Mouse (Mus musculus) cerebellum, adult 11 months (tissue): Measurements from ENCODE around the gene Cd55b.
A peak's percentile ranks its signal among the peaks of the same experiment; 100 is the strongest.
"Not testable (repeated sequence)": the region's sequence is repeated elsewhere in the genome, so short reads cannot be mapped to it uniquely, and the experiment has no call there.

Experiments used
- DNase-seq: peaks from one replicate; pipeline ENCODE4 v3.0.0; 2022

Cd55b gene

DNA sequence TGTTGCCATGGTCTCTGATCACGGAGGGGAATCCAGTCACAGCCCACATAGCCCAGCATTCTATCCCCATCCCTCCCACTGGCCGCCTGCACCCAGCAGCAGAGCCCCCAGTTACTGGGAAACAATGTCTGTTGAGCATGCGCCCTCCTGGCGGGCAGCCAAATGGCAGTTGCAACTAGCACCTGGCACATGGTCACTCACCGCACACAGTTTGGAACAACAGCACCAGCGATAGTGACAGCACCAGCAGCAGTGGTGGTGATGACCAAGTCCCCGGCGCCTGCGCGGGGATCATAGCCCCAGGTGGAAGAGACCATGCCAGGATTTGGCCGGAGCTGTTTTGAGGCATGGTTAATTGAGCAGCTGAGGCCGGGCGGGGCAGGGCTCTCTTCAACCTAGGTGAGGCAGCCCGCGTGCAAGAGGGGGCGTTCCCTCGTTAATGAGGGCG, at the start of gene Cd55b:
Gene Cd55b (minus strand): TSS at position 346 of the 448 bp plus-strand sequence.
- DNase-seq: no peak

DNA sequence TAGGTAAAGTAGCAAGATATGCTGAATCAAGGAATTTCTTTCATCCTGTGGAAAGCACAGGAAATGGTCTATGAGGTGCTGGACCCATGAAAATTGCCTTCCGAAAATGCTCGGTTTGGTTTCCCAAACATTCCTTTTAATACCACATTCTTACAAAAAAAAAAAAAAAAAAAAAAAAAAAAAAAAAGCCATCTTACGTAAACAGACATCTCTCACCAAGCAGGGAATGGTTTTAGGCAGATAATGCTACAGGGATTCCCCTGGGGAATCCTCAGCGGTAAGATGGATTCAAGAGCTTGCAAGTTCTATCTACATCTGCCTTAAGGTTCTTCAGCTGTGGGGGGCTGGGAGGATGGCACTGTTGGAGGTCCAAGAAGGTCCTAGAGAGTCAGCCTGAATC, 47.3 kb upstream of the Cd55b start:
- no peak for DNase-seq

DNA sequence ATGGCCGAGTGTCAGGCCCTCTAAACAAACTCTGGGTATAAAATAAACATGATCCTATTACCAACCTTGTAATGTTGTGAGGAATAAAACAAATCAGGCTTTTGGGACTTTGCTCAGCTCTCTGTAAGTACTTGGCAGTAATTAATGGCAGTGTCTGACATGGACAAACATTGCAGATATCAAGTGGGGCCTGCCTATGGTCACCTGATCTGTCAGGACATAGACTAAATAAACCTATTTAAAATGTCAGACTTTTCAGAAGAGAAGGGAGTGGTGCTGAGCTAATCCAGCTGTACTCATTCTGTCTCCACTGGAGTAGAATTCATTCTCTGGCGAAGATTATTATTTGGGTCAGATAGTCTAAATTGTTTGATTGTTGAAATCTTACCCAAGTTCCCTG, 44.6 kb upstream of the Cd55b start:
- no peak for DNase-seq

GRCm38 (mm10) chr1:130464173-130464572, 41.4 kb upstream of the Cd55b start:
- DNase-seq: no peak

DNA sequence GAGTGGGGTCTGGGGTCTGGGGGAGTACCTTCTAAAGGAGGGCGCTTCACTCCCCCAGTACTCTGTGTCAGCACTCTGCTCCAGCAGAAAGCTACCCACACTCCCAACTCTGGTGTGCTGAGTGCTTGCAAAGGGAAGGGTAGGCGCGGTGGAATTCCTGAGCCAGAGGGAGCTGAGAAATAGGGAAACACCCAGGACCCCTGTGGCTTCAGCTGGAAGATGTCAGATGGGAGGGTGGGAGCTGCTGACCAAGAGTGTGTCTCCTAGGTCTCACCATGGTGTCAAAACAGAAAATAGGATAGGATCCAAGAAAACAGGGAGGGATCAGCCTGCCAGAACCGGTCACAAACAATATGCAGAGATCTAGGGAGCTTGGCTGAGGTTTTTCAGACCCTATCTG, 40.1 kb upstream of the Cd55b start:
- DNase-seq: peak; percentile 1

DNA sequence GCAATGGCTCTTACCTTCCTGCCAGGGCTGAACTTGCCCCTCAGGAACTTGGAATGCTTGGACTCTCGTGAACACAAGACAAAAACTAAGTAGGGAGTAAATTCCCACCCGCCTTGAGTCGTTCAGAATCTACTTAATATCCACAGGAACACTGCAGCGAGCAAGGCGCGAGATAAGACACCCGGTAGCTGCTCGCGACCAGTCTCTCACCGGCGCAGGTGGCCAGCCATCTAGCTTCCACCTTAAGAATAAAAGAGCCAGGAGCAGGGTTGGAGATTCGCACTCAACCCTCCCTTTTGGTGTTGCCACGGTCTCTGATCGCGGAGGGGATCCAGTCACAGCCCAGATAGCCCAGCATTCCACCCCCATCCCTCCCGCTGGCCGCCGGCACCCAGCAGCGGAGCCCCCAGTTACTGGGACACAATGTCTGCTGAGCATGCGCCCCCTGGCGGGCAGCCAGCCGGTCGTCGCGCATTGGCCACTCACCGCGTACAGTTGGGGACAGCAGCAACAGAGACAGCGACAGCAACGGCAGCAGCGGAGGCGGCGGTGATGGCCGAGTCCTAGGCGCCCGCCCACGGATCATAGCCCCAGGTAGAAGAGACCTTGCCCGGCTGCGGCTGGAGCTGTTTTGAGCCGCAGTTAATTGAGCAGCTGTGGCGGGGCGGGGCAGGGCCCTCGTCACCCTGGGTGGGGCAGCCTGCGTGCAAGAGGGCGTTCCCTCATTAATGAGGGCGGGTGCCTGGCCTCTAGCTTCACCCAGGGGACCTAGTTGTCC, 39.5 kb upstream of the Cd55b start, which contains the start of gene Cd55:
Gene Cd55 (minus strand): TSS at position 661 of the 778 bp plus-strand sequence.
- DNase-seq: peak; percentile 47

DNA sequence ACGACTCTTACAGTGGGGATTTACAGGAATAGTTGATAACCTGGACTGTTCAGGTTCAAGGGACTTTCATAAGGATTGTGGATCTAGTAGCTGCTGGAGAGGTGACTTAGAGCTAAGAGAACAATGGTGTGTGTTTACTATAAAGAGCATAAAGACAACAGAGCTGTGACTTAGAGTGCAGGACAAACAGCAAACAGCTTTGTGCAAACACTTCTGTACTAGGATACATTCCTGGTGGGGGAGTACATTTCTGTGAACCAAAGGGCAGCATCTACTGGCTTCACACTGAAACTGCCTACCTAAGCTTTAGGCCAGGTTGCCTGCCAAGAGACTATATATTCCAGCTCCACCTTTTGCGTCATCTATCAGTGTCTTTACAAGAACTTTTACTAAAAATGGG, 32.3 kb upstream of the Cd55b start:
- no peak for DNase-seq

GRCm38 (mm10) chr1:130442930-130443329, 20.1 kb upstream of the Cd55b start:
- not testable (repeated sequence) for DNase-seq

DNA sequence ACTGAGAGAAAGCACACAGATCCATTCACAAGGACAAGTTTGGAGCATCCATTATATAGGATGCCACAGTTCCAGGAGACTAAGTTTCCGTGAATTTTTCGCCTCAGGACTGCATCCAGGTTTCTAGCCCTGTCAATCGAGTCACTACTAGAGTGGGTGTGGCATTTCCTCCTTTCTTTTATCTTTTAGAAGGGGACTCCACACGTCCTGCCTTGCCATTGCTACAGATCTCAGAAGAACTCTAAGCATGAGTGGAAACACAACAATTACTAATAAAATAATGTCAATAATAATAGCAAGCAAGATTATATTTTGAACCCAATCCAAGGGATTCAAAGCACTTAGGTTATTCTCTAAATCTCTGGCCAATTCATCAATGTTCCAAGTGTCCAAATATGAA, 8.1 kb upstream of the Cd55b start:
- no peak for DNase-seq

GRCm38 (mm10) chr1:130428667-130429066, 5.9 kb upstream of the Cd55b start:
- DNase-seq: not testable (repeated sequence)

DNA sequence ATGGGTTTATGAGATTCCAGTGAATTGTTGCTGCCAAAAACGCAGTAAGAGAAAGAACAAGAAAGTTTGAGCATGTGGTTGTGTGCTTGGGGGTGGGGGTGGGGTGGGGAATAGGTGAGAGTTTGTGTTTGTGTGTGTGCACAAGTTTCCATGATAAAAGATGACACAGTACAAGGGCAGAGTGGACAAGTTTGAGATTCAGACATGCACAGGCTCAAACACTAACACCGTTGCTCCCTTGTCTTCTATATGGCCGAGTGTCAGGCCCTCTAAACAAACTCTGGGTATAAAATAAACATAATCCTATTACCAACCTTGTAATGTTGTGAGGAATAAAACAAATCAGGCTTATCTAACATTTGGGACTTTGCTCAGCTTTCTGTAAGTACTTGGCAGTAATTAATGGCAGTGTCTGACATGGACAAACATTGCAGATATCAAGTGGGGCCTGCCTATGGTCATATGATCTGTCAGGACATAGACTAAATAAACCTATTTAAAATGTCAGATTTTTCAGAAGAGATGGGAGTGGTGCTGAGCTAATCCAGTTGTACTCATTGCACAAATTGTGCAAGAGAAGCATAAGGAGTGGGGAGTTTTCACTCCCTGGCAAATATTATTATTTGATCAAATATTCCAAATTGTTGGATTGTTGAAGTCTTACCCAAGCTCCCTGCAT, 4.5 kb upstream of the Cd55b start:
- not testable (repeated sequence) for DNase-seq

- DNase-seq: not testable (repeated sequence)
These were observed 776 bp downstream of the Cd55b start for GRCm38 (mm10) chr1:130422033-130422432.

DNA sequence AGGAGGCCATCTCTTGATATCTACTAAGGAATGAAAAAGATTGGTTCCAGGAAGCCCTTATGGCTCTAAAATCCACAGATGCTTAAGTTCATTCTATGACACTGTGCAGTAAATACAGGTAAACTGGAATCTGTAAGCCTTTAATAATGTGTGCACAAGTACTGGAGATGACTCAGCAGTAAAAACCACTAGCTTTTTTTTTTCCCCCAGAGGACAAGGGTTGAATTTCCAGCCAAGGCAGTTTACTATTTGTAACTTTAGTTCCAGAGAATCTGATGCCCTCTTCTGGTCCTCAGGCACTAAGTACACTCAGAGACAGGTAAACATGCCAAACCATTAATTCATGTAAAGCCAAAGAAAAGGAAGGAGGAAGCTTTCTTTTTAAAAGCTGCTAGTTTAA, 25.7 kb downstream of the Cd55b start:
- DNase-seq: not testable (repeated sequence)

- not testable (repeated sequence) for DNase-seq
These were observed 35.5 kb downstream of the Cd55b start for GRCm38 (mm10) chr1:130387282-130387681.

DNA sequence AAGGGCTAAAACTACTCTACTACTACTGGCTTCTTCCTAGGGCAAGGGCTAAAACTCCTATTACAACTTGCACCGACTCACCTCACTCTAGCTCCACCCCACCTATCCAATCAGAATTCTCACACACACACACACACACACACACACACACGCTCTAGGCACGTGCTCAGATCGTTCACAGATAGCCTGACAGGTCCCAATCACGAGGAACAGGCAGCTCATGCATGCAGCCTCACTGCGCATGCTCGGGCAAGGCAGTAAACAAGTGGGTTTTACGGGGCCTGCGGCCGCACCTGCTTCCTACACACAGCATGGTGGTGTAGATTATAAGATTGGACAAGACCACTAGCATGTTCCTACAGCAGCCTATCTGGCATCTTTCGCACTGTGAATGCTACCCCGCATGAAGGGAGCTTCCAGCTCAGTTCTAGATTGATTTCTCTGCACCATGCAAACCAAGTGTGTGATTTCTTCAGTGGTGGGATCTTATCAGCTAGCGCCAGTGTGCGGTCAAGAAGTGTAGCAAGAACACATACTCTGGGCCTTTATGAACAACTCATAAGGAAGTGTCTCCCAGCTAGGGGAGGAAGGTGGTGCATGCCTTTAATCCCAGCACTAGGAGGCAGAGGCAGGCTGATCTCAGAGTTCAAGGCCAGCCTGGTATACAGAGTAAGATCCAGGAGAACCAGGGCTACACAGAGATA, 44.9 kb downstream of the Cd55b start:
- no peak for DNase-seq

- no peak for DNase-seq
These were observed 48.5 kb downstream of the Cd55b start for GRCm38 (mm10) chr1:130374173-130374785.

DNA sequence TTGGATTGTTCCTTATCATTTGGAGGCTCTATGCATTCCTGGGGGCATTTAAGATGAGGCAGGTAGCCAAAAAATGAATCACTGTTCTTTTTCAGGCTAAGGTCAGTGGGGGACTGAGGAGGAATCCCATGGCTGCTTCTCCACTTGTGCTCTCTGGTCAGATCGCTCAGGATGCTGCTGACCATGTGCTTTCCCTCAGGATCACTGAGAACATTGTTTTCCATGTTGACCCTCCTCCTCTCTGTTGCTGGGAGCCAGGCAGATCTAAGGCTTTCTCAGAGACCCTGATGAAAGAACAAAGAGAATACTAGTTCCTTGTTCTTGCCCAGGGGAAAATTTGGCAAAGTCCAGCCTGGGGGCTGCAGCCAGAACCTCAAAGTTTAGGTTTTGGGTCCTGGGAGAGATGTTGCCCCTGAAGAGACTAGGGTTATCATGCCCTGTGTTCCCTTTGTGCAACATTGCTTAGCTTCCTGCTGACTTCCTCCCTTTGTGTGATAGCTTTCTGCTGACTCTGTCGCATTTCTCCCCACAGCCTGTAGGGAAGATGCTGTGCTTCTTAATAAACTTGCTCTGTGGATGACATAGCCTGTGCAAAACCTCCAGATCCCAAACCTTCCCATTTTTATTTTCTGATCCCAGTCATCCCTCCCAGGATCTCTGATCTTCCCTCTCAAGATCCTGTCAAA, 49.3 kb downstream of the Cd55b start:
- DNase-seq: no peak

GRCm38 (mm10) chr1:130371895-130372528, 50.8 kb downstream of the Cd55b start:
- peak; percentile 8 for DNase-seq

- DNase-seq: no peak
These were observed 51.5 kb downstream of the Cd55b start for GRCm38 (mm10) chr1:130371291-130371690.

- DNase-seq: no peak
These were observed 72.7 kb downstream of the Cd55b start for GRCm38 (mm10) chr1:130350077-130350635.

DNA sequence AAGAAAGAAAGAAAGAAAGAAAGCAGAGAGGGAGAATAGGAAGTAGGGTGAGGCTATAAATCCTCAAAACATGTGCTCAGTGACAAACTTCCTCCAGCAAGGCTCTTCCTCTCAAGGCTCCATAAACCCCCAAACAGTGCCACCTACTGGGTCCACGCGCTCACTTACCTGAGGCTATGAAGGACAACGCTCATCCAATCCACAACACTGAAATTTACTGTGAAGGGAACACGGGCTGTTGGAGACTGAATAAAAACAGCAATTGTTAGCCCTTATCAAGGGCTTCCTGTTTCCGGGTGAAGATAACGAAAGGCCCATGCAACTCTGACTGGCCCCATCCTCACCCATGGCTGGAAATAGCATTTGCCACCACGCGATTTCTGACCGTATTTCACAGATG, 80.4 kb downstream of the Cd55b start:
- DNase-seq: no peak
